Mouse (Mus musculus) midbrain, embryonic 11.5 days (tissue): ENCODE results near the gene Gm7137. TPM values are rescaled to one million over a fixed set of nuclear protein-coding genes. Genes with fewer than 3 reads are reported as not detected.
"Not testable (repeated sequence)": the region's sequence is repeated elsewhere in the genome, so short reads cannot be mapped to it uniquely, and the experiment has no call there.

ENCODE experiments used
- ATAC-seq: fragments of 200-750 bp; cut with Nextera tagmentation; 2 replicates; pipeline ENCODE4 v1.8.0; 2017; ENCODE audit warnings: moderate TSS enrichment, moderate library complexity; ENCODE audit not compliant: low FRiP score
- DNase-seq: peaks from one replicate; pipeline ENCODE4 v3.0.0; 2015; ENCODE audit warnings: low spot score; ENCODE audit errors: missing footprints
- H3K27ac ChIP-seq: fragments of 300-500 bp; sonication (generic); 2 replicates; pipeline ENCODE4 v1.5.1; 2014; ENCODE audit warnings: low read depth, low read length
- H3K27me3 ChIP-seq: fragments of 300-500 bp; sonication (generic); 2 replicates; pipeline ENCODE4 v1.6.1; 2014; ENCODE audit warnings: mild to moderate bottlenecking, low read length, moderate library complexity, mixed read lengths; ENCODE audit not compliant: control insufficient read depth, insufficient read depth
- H3K36me3 ChIP-seq: fragments of 300-500 bp; sonication (generic); 2 replicates; pipeline ENCODE4 v1.6.1; 2014; ENCODE audit warnings: mild to moderate bottlenecking, low read length, moderate library complexity, mixed read lengths; ENCODE audit not compliant: control insufficient read depth, insufficient read depth
- H3K4me1 ChIP-seq: fragments of 300-500 bp; sonication (generic); 2 replicates; pipeline ENCODE4 v1.6.1; 2014; ENCODE audit warnings: low read length; ENCODE audit not compliant: control insufficient read depth, insufficient read depth
- H3K4me2 ChIP-seq: fragments of 300-500 bp; sonication (generic); 2 replicates; pipeline ENCODE4 v1.6.1; 2014; ENCODE audit warnings: mild to moderate bottlenecking, moderate library complexity
- H3K4me3 ChIP-seq: fragments of 300-500 bp; sonication (generic); 2 replicates; pipeline ENCODE4 v1.5.1; 2014; ENCODE audit warnings: low read depth, low read length
- H3K9ac ChIP-seq: fragments of 300-500 bp; sonication (generic); 2 replicates; pipeline ENCODE4 v1.6.1; 2014; ENCODE audit warnings: low read length
- H3K9me3 ChIP-seq: fragments of 300-500 bp; sonication (generic); 2 replicates; pipeline ENCODE4 v1.6.1; 2016; ENCODE audit warnings: low read length; ENCODE audit not compliant: control insufficient read depth
- WGBS: fragments of 180-500 bp; shearing (Covaris S2); extraction: QIAGEN DNeasy Blood & Tissue Kit; methylation state at CpG from one replicate; pipeline ENCODE4 v1.1.7; 2014; 5-methylcytosine and 5-hydroxymethylcytosine counted together
- polyA plus RNA-seq: library from polyadenylated mRNA; unstranded; fragments of >200 nt; fragmentation: Nextera tagmentation; extraction: Ambion mirVana; gene quantifications from 2 replicates; pipeline ENCODE4 v1.2.1, GENCODE M21; 2014

Gm7137 gene
- polyA plus RNA-seq, 1 experiment from 2014 or later = not detected

DNA sequence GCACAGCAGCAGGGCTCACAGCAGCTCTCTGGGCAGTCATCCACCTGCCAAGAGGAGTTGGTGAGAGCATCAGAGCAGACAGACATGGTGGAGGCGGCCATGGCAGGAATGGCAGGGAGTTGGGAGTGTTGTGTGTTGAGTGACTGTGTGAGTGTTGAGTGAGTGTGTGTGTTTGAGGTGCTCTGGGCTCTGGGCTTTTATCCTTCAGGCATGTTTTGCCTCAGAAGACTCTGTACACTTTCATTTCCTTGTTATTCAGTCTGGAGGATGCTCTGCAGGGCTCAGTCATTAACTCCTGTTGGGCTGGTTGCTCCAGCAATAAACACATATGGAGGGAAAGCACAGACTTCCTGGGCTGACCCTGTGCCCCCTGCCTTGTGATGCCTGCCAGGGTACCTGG, 16.8 kb downstream of the Gm7137 start, which contains the start of gene Gm3238:
Gm3238 (minus strand) TSS at position 101 of the 400 bp plus-strand sequence.
- not testable (repeated sequence) for H3K9ac ChIP-seq, H3K27me3 ChIP-seq, H3K9me3 ChIP-seq, DNase-seq, H3K27ac ChIP-seq, H3K4me3 ChIP-seq, H3K4me2 ChIP-seq, H3K4me1 ChIP-seq, ATAC-seq, H3K36me3 ChIP-seq
- no CpG with 5 or more reads among the region's 1 CpGs for WGBS

- H3K36me3 ChIP-seq = no peaks in the 10 kb centered on the region
- no peaks in the 10 kb centered on the region for H3K27me3 ChIP-seq
- 74% methylated on average over 1 of the region's 1 CpGs for WGBS
- H3K9me3 ChIP-seq = no peaks in the 10 kb centered on the region
- H3K27ac ChIP-seq = no peak overlapping the region
- DNase-seq (no peak), ATAC-seq (no peak)
- H3K9ac ChIP-seq = no peak overlapping the region
- H3K4me1 ChIP-seq = no peaks in the 10 kb centered on the region
- no peak overlapping the region for H3K4me2 ChIP-seq
- no peak overlapping the region for H3K4me3 ChIP-seq
These were observed 18.3 kb downstream of the Gm7137 start for GRCm38 (mm10) chr10:77769727-77770126.

- not testable (repeated sequence) for H3K27ac ChIP-seq, H3K27me3 ChIP-seq, DNase-seq, H3K4me2 ChIP-seq, H3K4me3 ChIP-seq, H3K36me3 ChIP-seq, H3K9ac ChIP-seq, H3K9me3 ChIP-seq, ATAC-seq, H3K4me1 ChIP-seq
- WGBS = no CpG with 5 or more reads among the region's 1 CpGs
These were observed 28.4 kb downstream of the Gm7137 start, which contains the start of gene Gm3233 for GRCm38 (mm10) chr10:77759582-77759981. Gene Gm3233, minus strand, starts transcription at chr10:77759682.

GRCm38 (mm10) chr10:77753448-77753847, 34.6 kb downstream of the Gm7137 start:
- DNase-seq (no peak), ATAC-seq (no peak)
- no peaks in the 10 kb centered on the region for H3K9me3 ChIP-seq
- H3K27ac ChIP-seq = no peak overlapping the region
- H3K27me3 ChIP-seq = no peaks in the 10 kb centered on the region
- no peaks in the 10 kb centered on the region for H3K4me1 ChIP-seq
- H3K4me3 ChIP-seq = no peak overlapping the region
- H3K4me2 ChIP-seq = no peak overlapping the region
- no peaks in the 10 kb centered on the region for H3K36me3 ChIP-seq
- no peak overlapping the region for H3K9ac ChIP-seq

- not testable (repeated sequence) for ATAC-seq, H3K36me3 ChIP-seq, H3K4me1 ChIP-seq, H3K4me2 ChIP-seq, H3K27ac ChIP-seq, DNase-seq, H3K4me3 ChIP-seq, H3K9ac ChIP-seq, H3K27me3 ChIP-seq, H3K9me3 ChIP-seq
- WGBS = 57% methylated on average over 3 of the region's 3 CpGs
These were observed 35.7 kb downstream of the Gm7137 start for GRCm38 (mm10) chr10:77752312-77752711.

DNA sequence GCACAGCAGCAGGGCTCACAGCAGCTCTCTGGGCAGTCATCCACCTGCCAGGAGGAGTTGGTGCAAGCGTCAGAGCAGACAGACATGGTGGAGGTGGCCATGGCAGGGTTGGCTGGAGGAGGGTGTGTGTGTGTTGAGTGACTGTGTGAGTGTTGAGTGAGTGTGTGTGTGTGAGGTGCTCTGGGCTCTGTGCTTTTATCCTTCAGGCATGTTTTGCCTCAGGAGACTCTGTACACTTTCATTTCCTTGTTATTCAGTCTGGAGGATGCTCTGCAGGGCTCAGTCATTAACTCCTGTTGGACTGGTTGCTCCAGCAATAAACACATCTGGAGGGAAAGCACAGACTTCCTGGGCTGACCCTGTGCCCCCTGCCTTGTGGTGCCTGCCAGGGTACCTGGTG, 36.7 kb downstream of the Gm7137 start, which contains the start of gene Gm9736:
Gm9736 (minus strand) TSS at position 101 of the 400 bp plus-strand sequence.
- ATAC-seq, H3K4me1 ChIP-seq: not testable (repeated sequence)

GRCm38 (mm10) chr10:77750686-77751085, 37.3 kb downstream of the Gm7137 start:
- not testable (repeated sequence) for H3K4me3 ChIP-seq, H3K4me2 ChIP-seq, H3K9me3 ChIP-seq, H3K9ac ChIP-seq, DNase-seq, H3K36me3 ChIP-seq, ATAC-seq, H3K27ac ChIP-seq, H3K4me1 ChIP-seq, H3K27me3 ChIP-seq
- 59% methylated on average over 1 of the region's 1 CpGs for WGBS

More for the DNA sequence above, 36.7 kb downstream of the Gm7137 start, which contains the start of gene Gm9736:
- 70% methylated on average over 1 of the region's 1 CpGs for WGBS
- not testable (repeated sequence) for DNase-seq, H3K4me2 ChIP-seq, H3K36me3 ChIP-seq, H3K4me3 ChIP-seq, H3K27ac ChIP-seq, H3K9ac ChIP-seq, H3K9me3 ChIP-seq, H3K27me3 ChIP-seq

- H3K4me1 ChIP-seq, H3K36me3 ChIP-seq, DNase-seq, H3K27ac ChIP-seq, H3K4me2 ChIP-seq, H3K27me3 ChIP-seq, ATAC-seq, H3K4me3 ChIP-seq, H3K9me3 ChIP-seq, H3K9ac ChIP-seq: not testable (repeated sequence)
- 68% methylated on average over 4 of the region's 5 CpGs for WGBS
These were observed 45.9 kb downstream of the Gm7137 start, which contains the start of gene Gm18596 for GRCm38 (mm10) chr10:77741924-77742688. Gene Gm18596, minus strand, starts transcription at chr10:77742638.

- Histone ChIP-seq H3K9me3 (no peaks in the 10 kb centered on the region), H3K4me1 (0 out of 2 replicates have a peak, but pooled peaks cover 3% of the 10 kb centered on the region), H3K9ac (no peak overlapping the region), H3K27ac (no peak overlapping the region), H3K36me3 (no peaks in the 10 kb centered on the region), H3K4me2 (no peak overlapping the region), H3K27me3 (no peaks in the 10 kb centered on the region), H3K4me3 (no peak overlapping the region)
- DNase-seq (no peak), ATAC-seq (no peak)
- WGBS = 95% methylated on average over 4 of the region's 4 CpGs
These were observed 49.1 kb downstream of the Gm7137 start for GRCm38 (mm10) chr10:77738929-77739328.
